Mouse (Mus musculus): ENCODE measurements at regions not wholly inside any gene's neighbourhood (a gene's known extent, or its start where the extent isn't known, plus 50 kb on each side); places are given as distances from the start of the nearest gene placed in this dataset.
"Not testable (repeated sequence)": the region's sequence is repeated elsewhere in the genome, so short reads cannot be mapped to it uniquely, and the experiment has no call there.

DNA sequence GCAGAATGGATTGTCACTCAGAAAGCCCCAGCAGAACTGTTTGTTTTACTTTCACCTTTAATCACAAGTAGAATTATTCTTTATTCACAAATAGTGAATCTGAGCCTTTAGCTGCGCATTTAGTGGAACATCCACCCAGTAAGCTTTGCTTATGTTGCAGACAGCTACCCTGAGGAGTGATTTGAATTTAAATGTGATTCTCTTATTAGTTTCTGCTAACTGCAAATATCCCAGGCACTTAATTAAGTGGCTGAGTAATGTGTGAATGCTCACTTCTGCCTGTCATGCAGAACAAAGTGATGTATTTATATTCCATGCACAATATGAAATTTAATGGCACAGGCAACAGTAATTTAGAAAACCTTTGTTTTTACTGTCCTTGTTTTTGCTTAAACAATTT lies 344.4 kb upstream of the Nova1 start:
- DNase-seq, result no peak

DNA sequence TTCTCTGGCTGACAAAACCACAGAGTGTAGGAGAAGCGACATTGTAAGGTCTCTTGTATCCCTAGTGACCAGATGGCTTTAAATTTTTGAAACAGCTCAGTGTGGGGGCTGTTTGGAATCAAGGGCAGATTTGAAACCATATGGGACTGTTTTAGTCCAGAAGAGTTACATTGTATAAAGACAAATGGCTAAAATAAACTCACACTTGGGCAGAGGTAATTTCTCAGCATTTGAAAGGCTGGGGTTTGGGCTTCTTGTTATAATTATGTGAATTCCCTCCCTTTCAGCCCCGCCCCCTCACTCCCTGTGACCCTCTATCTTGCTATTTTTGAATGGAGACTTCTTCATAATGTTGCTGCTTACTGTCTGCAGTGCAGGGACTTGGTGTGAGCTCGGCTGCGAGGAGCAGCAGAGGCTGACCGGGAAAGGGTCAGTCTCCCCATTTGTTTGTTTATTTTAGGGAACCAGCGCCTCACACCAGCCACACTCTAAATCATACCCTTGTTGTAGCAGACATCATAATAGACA lies 344.0 kb upstream of the Nova1 start:
- DNase-seq, result no peak

DNA sequence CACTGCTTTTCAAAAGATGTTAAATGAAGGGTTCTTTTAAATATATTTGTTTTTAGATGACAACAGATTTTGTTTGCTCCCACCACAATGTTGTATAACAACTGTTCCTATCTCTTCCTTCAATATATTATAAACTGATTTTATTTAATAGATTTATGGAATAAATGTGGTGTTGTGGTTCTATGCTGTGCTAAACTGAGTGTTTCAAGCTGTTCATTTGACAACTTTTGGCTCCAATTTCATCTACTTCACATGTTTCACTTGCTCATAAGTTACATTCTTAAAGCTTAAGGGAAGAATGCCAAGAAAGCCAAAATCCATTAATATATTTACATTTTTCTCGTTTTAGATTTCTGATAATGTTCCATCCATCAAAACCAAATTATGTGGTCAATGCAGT lies 341.9 kb upstream of the Nova1 start:
- no peak for DNase-seq

DNA sequence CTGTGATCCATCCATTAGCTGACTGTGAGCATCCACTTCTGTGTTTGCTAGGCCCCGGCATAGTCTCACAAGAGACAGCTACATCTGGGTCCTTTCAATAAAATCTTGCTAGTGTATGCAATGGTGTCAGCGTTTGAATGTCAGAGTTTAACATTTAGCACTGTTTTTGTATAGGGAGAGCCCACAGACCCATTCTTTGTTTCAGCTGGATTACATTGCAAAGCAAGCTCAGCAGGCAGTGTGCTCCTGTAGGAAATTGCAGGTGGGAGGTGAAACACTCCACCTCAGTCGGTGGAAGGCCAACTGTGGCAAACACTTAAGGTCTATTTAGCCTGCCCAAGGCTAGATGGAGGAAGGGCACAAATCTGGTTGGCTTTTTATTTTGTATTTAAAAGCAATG lies 337.2 kb upstream of the Nova1 start:
- not testable (repeated sequence) for DNase-seq

DNA sequence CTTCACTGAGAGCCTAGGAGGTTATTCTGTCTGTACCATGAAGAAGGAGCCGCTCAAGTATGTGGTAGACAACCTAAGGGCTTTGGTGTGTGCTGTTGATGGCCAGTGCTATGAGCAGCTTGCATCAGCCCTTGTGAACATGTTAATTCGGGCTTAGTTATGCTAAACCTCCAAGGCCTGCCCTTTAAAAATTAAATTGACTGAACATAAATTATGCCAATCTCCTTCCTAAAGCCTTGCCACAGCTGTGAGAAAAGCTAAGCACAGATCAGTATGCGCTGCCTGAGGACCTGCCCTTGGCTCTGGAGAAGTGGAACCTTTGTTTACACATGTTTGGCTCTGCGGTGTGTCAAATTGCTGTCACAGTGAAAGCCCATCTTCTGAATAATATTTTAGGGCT lies 321.9 kb upstream of the Nova1 start:
- DNase-seq, result no peak

DNA sequence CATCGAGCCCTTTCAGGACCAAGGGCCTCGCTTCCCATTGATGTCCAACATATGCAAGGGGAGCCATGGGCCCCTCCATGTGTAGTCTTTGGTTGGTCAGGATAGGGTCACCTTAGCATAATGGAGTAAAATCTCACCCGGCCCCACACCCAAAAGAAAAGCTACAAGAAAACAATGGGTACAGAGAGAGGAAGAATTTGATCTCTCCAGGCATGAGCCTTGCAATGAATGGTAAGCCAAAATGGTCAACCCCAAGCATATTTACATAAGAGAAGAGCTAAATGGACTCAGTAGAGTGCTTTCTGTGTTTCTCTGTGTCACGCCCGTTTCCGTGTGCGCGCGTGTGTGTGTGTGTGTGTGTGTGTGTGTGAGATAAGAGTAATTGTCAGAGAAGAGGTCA lies 311.1 kb upstream of the Nova1 start:
- DNase-seq, result no peak

DNA sequence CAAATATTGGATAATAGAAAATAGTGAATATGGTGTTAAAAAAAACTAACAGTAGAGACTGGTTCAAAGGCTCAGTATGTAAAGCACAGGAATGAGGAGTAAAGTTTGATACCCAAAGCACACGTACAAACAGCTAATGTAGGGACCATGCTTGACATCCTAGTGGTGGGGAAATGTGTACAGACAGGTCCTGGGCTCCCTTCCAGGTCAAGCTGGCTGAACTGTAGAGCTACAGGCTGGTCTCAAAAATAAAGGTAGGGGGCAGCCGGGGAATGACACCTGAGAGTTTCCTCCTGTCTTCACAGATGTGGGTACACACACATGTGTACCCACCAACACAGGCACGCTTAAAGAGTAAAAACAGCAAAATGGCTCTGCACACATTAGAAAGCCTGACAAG lies 309.9 kb upstream of the Nova1 start:
- no peak for DNase-seq

DNA sequence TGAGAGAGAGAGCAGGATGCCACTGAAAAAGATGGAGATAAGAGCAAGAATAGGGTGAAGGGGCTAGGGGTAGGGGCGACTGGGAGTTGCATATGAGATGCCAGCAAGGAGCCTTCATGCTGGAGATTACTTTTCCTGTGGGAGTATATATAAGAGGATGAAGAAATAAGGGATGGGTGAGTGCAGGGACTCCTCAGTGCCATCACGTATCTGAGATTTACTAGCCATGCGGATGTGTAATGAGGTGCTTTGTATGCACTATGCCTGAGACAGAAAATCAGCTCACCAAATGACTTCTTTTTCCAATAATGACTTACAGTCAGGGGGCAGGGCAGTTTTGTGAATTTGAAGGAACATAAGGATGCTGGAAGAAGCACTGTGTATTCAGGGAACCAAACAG lies 302.7 kb upstream of the Nova1 start:
- DNase-seq, result no peak

DNA sequence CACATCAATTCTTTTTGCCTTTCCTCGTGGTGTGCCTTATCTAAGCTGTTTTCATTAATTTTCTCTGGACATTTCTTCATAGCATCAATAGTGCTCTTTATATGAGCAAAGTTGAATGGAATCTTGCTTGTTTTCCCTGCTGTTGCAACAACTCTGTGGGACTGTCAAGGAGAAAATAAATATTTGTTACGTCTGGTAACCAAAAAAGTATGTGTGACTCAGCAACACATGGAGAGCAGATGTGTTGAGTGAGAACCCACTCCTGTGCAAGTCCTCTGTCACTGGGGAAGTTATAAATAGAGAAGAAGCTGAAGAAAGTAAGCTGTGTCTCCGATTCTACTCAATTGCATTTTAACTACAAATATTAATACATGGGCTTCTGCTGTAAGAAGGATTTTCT lies 298.8 kb upstream of the Nova1 start:
- no peak for DNase-seq

DNA sequence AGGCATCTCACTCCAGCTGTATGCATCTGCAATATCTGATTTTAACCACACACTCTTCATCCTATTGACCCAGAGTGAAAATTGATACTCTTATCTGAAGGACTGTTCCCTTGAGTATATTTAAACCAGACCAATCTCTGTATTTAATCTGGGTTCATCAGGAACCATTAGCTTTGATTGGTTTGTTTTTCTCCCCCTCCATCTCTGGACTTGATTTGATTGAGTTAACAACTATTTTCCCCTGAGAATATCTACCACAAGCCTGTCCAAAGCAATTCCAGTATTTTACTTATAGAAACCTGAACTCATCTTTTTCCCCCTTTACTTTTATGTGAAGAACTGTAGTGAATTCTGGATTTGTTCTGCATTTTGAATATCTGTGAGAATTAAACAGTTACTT lies 270.5 kb upstream of the Nova1 start:
- no peak for DNase-seq

DNA sequence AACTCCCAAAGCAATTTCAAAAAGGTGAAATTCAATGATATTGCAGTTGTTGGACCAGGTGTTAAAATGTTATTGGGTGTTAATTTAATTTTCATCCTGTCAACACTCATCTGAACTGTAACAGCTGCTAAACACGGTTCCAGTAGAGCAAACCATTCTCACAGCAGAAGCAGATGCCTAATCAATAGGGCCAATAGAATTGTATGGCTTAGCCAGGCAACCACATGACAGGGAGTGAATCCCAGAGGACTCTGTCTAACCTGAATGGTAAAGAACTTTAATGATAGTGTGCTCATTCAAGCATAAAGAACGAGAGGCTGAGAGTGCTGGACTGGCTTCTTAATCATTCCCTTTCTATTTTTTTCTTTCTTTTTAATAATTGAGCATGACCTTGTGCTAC lies 256.2 kb upstream of the Nova1 start:
- no peak for DNase-seq

DNA sequence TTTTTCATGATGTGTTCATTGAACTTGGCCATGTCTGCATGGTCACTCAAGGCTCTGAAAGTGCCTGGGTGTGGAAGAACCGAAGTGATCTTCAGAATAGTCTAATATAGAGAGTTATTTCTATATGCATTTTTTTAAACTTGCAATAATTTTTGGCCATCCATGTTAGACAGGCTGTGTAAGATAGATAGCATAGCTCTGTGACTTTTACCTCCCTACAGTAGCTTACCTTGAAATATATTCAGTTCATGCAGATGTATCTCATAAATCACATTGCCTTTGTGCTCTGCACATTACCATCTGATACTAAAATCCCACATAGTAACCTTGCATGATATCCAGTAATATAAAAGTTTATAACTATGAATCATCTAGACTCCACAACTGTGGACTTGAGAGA lies 233.7 kb upstream of the Nova1 start:
- no peak for DNase-seq

DNA sequence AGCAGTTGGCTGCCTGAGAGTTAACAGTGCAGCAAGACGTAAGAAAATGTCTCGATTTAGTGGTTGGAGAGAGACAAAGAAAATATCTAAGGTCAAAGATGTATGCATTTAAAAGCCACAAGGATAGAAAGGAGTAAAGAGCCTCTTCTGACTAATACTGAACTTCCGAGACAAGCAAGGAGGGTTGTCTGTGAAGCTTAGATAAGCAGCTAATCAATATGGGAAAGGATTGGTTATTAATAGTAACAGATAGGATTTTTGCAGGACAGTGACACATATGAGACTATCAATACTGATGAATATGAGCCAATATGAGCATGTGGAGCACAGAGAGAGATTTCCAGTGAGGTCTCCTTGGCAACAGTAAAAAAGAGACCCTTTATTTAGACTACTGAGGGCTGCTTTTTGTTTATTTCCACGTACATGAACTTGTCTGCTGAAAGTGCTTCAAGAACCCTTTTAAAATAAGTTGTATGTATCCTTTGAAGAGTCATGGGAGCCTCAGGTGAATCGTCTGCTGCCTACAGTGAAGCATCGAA lies 202.2 kb upstream of the Nova1 start:
- no peak for DNase-seq

DNA sequence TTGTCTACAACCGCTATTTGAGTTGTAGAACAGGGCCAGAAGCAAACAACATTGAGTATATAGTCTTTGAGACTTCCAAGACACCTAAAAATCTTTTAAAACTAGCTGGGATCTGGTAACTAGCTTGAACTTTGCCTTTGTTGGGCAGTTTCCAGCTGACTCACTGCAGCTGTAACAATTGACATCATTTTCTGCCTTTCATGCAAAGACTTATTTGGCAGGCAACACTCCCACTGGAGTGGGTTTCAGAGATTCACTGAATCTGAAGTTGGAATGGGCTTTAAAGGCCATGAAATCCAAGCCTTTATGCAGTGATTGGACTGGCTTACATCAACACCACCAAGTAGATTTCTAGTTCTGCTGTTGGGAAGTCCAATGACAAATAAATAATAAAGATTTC lies 173.6 kb upstream of the Nova1 start:
- DNase-seq, result peak in 1 of 2 experiments; percentile 2

DNA sequence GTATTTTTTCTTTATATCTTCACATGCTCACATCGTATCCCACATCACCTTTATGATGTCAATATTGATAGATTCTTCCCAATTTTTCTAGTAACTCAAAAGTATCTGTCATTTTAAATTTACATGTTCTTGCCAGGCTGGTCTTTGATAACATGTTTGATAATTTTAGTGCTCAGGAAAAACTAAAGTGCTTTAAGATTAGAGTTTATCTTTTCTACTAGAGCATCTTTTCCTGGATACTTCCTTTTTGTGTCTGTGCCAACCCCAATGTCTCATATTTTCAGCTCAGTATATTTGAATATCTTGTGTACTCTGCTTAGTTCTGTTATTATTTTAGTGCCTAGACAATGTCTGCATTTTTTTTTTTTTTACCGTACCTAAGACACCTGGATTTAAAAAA lies 170.2 kb upstream of the Nova1 start:
- DNase-seq, result no peak

DNA sequence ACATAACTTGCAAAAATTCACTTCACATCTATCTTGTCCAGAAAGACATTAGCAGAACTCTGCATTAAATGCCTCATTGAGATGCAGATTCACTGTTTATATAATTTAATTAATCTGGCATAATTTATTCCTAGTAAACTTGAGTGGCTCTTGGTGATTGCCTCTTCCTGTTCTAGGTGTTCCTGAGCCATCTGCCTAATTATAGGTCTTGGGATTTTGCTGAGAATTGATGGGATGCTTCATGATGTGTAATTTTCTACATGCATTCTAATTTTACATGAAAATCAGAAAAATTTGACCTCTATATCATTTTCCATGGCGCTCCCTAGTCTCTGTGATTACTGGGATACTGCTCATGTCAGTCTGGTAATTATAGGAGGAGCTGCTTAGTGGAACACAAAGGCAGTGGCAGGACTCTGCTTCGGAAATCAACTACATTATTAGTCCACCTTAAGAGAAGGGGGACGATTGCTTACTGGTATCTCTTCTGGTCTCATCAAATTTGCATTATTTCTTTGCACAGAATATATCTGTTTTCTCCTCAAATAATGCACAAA lies 131.6 kb upstream of the Nova1 start:
- no peak for DNase-seq

DNA sequence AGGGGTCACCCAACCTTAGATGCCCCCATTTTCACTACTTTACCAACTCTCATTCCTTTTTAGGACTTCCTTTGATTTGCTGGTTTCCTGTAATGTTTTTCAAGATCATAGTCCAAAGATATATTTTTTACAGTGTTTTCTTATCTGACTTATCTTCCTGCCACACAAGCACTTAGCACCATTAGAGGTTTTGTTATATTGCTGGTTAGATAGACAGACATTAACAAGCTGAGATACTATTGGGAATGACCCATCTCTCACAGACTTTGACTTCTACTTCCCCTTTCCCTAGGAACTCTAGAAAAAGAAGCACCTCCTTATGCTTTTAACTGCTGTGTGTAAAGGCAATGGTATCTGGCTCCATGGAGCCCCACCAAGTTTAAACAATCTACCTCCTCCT lies 127.0 kb upstream of the Nova1 start:
- no peak for DNase-seq

DNA sequence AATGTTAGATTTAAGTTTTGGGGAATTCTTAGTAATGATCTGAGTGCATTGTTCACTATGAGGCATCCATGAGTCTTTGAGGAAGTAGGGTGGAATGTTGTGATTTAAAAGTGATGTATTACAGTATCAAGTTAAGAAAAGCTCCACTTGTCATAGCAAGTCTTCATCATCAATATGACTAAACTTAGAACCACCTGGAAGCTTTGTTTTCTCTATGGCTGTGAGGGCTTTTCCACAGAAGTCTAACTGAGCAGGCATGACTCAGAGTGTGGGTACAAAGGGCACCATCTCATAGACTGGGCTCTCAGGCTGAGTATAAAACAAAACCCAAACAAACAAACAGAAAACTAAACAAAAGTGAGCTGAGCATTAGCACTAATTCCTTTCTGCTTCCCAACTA lies 112.4 kb upstream of the Nova1 start:
- DNase-seq, result no peak

DNA sequence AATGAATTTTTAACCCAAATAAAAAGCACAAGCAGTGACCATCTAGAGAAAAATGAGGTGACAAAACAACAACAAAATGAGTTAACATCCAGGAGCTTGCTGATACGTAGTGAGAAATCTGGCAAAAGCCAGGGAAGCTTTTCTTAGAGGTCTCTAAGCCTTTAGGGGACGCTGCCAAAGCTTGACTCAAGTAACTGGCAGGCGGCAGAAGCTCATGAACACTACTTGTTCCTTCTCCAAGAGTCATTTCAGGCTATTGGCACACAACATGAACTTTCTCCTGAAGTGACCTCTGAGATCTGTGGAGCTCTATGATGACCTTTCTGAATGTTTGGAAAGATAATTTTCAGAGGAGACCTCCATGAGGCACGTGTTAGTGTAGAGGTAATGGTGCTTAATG lies 98.6 kb upstream of the Nova1 start:
- DNase-seq, result peak in 1 of 2 experiments; percentile 29

DNA sequence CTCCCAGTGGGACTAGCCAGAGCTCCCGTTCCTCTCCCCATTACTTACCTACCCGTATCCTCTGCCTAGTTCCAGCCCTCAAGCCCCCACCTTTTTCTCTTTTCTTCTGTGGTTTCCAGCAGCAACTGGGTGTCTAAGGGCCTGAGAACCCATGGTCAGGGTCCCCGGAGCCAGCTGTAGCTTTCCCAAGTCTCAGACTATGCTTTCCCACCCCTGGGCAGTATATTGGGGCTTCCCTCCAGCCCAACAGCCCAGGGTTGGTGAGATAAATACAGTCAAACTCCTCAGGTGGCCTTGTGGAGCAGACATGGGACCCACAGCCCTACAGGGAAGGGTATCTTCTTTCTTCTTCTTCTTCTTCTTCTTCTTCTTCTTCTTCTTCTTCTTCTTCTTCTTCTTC lies 59.4 kb upstream of the Nova1 start:
- no peak for DNase-seq

DNA sequence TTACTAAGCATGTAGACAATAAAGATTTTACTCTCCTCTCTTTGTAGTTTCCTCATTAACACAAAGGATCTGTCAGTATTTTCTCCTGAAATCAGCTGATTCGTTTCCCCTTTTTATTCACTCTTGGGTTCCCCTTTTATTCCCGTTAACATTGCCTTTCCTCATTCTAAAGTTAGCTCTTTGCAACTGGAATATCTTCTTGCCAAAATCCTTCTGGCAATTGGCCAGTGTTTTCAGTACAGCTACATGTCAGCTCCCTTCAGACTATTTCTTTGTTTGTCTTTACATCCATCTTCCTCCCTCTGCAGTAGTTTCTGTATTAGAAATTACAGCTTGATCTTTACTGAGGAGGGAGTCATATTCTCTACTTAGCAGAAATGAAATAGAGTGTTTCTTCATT lies 51.4 kb upstream of the Nova1 start:
- DNase-seq, result no peak

Measured in kidney, postnatal 25 days (tissue).